Comparison of ENCODE assay signal across 28 mouse cellular contexts in the genomic region with DNA sequence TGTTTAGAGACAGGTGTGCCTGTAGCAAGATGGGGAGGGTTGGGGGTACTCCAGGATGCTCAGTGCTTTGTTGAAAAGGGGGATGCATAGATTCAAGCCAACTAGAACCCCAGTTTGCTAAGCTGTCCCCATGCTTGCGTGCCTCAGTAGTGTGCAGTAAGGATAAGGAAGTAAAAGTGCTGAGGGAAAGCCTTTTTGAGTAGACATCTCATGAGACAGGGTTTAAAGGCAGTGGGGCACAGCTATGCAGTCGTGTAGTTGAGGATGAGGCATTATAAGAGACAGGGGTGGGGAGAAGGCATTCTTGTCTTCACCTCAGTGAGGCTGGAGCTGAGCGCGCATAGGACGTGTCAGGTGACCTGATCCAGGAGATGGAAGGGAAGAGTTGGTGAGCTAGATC. TPM values are rescaled to one million over a fixed set of nuclear protein-coding genes. Genes with fewer than 3 reads are reported as not detected.
A peak's percentile ranks its signal among the peaks of the same experiment; 100 is the strongest.
DNase-seq lines count a peak whose midpoint lies in the region; ATAC-seq lines count a peak whose summit lies in the region.
"Had no signal": no experiment of that assay in that cellular context is flagged by ENCODE, and none has a peak within 500 bp of the region (broad histone marks: within the 10 kb centered on the region; RNA-seq: fewer than 3 reads in every experiment).

No protein-coding gene starts in this region.

- no peak for DNase-seq in liver
- no peak for DNase-seq in urinary bladder, adult 18-20 months (ENCODE audit: low spot score in 2 of 2)
- DNase-seq: adrenal gland, postnatal 10 days; adrenal gland, postnatal 36 days; B cell, adult 2 months; cerebellum, adult 11-12 months; cerebellum, adult 8-10 months; cerebellum, postnatal 10 days; cerebellum, postnatal 36 days; embryo, embryonic 11 days; gastrocnemius, postnatal 10 days; gastrocnemius, postnatal 36 days; heart, postnatal 36 days had no signal

- peaks cover 12% of the 10 kb centered on the region; the same call in 1 of the 2 replicates for H3K27me3 ChIP-seq in liver, embryonic 12.5 days (replicated peaks)
- H3K27me3 ChIP-seq in megakaryocyte, embryonic 14.5 days (replicated peaks), result no peaks in the 10 kb centered on the region
- H3K27me3 ChIP-seq: embryonic facial prominence, embryonic 13.5 days; Patski had no signal

- H3K4me1 ChIP-seq in liver, embryonic 12.5 days, result peaks cover 30% of the 10 kb centered on the region
- peaks cover 80% of the 10 kb centered on the region for H3K4me1 ChIP-seq in megakaryocyte, embryonic 14.5 days
- H3K4me1 ChIP-seq in brown adipose tissue, adult 24 weeks (ENCODE audit: control insufficient read depth, insufficient read depth, insufficient read length, low read length), result peaks cover 4% of the 10 kb centered on the region; the same call in 1 of the 2 replicates

- 78% methylated on average over 5 of the region's 5 CpGs for WGBS in liver, embryonic 12.5 days (ENCODE audit: insufficient replicate concordance)

- ATAC-seq in liver, embryonic 12.5 days, result no peak
- ATAC-seq in megakaryocyte, adult 5-6 weeks (ENCODE audit: poor library complexity, severe bottlenecking), result no peak
- ATAC-seq: forebrain, embryonic 13.5 days; forebrain, embryonic 16.5 days; hindbrain, embryonic 16.5 days; Patski had no signal

- H3K27ac ChIP-seq in liver, embryonic 12.5 days, result peak overlapping the region; percentile 0; the same call in 1 of the 2 replicates
- H3K27ac ChIP-seq in brown adipose tissue, adult 24 weeks (replicated peaks; ENCODE audit: low read depth, low read length), result peak overlapping the region; percentile 14; the same call in 1 of the 2 replicates
- H3K27ac ChIP-seq: embryonic facial prominence, embryonic 10.5 days; embryonic facial prominence, embryonic 13.5 days; forebrain, embryonic 13.5 days; hindbrain, embryonic 10.5 days; hindbrain, embryonic 13.5 days had no signal

- H3K9me3 ChIP-seq in liver, embryonic 12.5 days (replicated peaks), result no peaks in the 10 kb centered on the region
- no peaks in the 10 kb centered on the region for H3K9me3 ChIP-seq in megakaryocyte, embryonic 14.5 days
- H3K9me3 ChIP-seq: embryonic facial prominence, embryonic 10.5 days; embryonic facial prominence, embryonic 13.5 days; forebrain, embryonic 13.5 days; G1E; hindbrain, embryonic 10.5 days; hindbrain, embryonic 13.5 days had no signal

- no peak overlapping the region for H3K4me2 ChIP-seq in liver, embryonic 12.5 days
- H3K4me2 ChIP-seq: embryonic facial prominence, embryonic 13.5 days; forebrain, embryonic 13.5 days; heart, embryonic 11.5 days; hindbrain, embryonic 13.5 days had no signal

- no peak overlapping the region for H3K4me3 ChIP-seq in liver, embryonic 12.5 days
- peak overlapping the region; percentile 71 for H3K4me3 ChIP-seq in megakaryocyte, embryonic 14.5 days (replicated peaks)
- H3K4me3 ChIP-seq in brown adipose tissue, adult 24 weeks (ENCODE audit: insufficient read depth, low read depth, low read length), result no peak overlapping the region
- H3K4me3 ChIP-seq: embryonic facial prominence, embryonic 10.5 days; embryonic facial prominence, embryonic 13.5 days; erythroblast, embryonic 14.5 days; forebrain, embryonic 13.5 days; hindbrain, embryonic 10.5 days; hindbrain, embryonic 13.5 days had no signal

- no peaks in the 10 kb centered on the region for H3K36me3 ChIP-seq in liver, embryonic 12.5 days
- H3K36me3 ChIP-seq in megakaryocyte, embryonic 14.5 days (replicated peaks; ENCODE audit: low read length), result peaks cover 54% of the 10 kb centered on the region
- H3K36me3 ChIP-seq: embryonic facial prominence, embryonic 10.5 days; embryonic facial prominence, embryonic 13.5 days; G1E; hindbrain, embryonic 10.5 days; hindbrain, embryonic 13.5 days had no signal

- no peak overlapping the region for H3K9ac ChIP-seq in liver, embryonic 12.5 days
- H3K9ac ChIP-seq: embryonic facial prominence, embryonic 13.5 days; forebrain, embryonic 13.5 days; hindbrain, embryonic 13.5 days had no signal

RNA-seq across cellular contexts. Expression of a gene that starts 6.6 kb away (rescaled TPM):
- 3.1 and 3.2 TPM in 2 replicates for polyA plus RNA-seq in liver, embryonic 12.5 days (2016; fragmentation: Nextera tagmentation; extraction: Ambion mirVana)
- polyA plus RNA-seq in megakaryocyte, embryonic 14.5 days (2012; ENCODE audit: insufficient read depth, low replicate concordance), result 0.40 and 4.2 TPM in 2 replicates
- 0.30 and 0.65 TPM in 2 replicates for total RNA-seq in megakaryocyte, adult 5-6 weeks (2015)
- 0.44 and 1.4 TPM in 2 replicates for total RNA-seq in megakaryocyte, adult 5-6 weeks (2017)
- polyA plus RNA-seq in brown adipose tissue, adult 24 weeks (2012; ENCODE audit: insufficient read depth, insufficient read length, missing spikeins), result 0.63 and 1.6 TPM in 2 replicates

RNA-seq across cellular contexts. Expression of a gene that starts 7.3 kb away (rescaled TPM):
- 22.2 and 22.6 TPM in 2 replicates for polyA plus RNA-seq in liver, embryonic 12.5 days (2016; fragmentation: Nextera tagmentation; extraction: Ambion mirVana)
- polyA plus RNA-seq in megakaryocyte, embryonic 14.5 days (2012; ENCODE audit: insufficient read depth, low replicate concordance), result 159 and 256 TPM in 2 replicates
- total RNA-seq in megakaryocyte, adult 5-6 weeks (2015), result 10.2 and 12.3 TPM in 2 replicates
- 23.5 and 26.8 TPM in 2 replicates for total RNA-seq in megakaryocyte, adult 5-6 weeks (2017)
- 1.3 and 1.5 TPM in 2 replicates for polyA plus RNA-seq in brown adipose tissue, adult 24 weeks (2012; ENCODE audit: insufficient read depth, insufficient read length, missing spikeins)

RNA-seq across cellular contexts. Expression of a gene that starts 13.7 kb away (rescaled TPM):
- polyA plus RNA-seq in liver, embryonic 12.5 days (2016; fragmentation: Nextera tagmentation; extraction: Ambion mirVana), result 215 and 233 TPM in 2 replicates
- polyA plus RNA-seq in megakaryocyte, embryonic 14.5 days (2012; ENCODE audit: insufficient read depth, low replicate concordance), result 1,695 and 4,915 TPM in 2 replicates
- 156 and 191 TPM in 2 replicates for total RNA-seq in megakaryocyte, adult 5-6 weeks (2015)
- 143 and 168 TPM in 2 replicates for total RNA-seq in megakaryocyte, adult 5-6 weeks (2017)
- polyA plus RNA-seq in brown adipose tissue, adult 24 weeks (2012; ENCODE audit: insufficient read depth, insufficient read length, missing spikeins), result 78.0 and 97.2 TPM in 2 replicates

RNA-seq across cellular contexts. Expression of a gene that starts 14.5 kb away (rescaled TPM):
- 147 and 154 TPM in 2 replicates for polyA plus RNA-seq in liver, embryonic 12.5 days (2016; fragmentation: Nextera tagmentation; extraction: Ambion mirVana)
- polyA plus RNA-seq in megakaryocyte, embryonic 14.5 days (2012; ENCODE audit: insufficient read depth, low replicate concordance), result 27.7 and 49.5 TPM in 2 replicates
- total RNA-seq in megakaryocyte, adult 5-6 weeks (2015), result 53.9 and 55.6 TPM in 2 replicates
- total RNA-seq in megakaryocyte, adult 5-6 weeks (2017), result 34.1 and 41.4 TPM in 2 replicates
- 42.8 and 48.9 TPM in 2 replicates for polyA plus RNA-seq in brown adipose tissue, adult 24 weeks (2012; ENCODE audit: insufficient read depth, insufficient read length, missing spikeins)

RNA-seq across cellular contexts. Expression of a gene that starts 17.0 kb away (rescaled TPM):
- 5.0 and 5.4 TPM in 2 replicates for polyA plus RNA-seq in liver, embryonic 12.5 days (2016; fragmentation: Nextera tagmentation; extraction: Ambion mirVana)
- polyA plus RNA-seq in megakaryocyte, embryonic 14.5 days (2012; ENCODE audit: insufficient read depth, low replicate concordance), result 0.22 TPM in 1 of 2 replicates, not detected in the other
- total RNA-seq in megakaryocyte, adult 5-6 weeks (2015), result 2.2 and 2.3 TPM in 2 replicates
- total RNA-seq in megakaryocyte, adult 5-6 weeks (2017), result 0.62 and 1.2 TPM in 2 replicates
- 0.79 TPM in 1 of 2 replicates, not detected in the other for polyA plus RNA-seq in brown adipose tissue, adult 24 weeks (2012; ENCODE audit: insufficient read depth, insufficient read length, missing spikeins)
